Mouse (Mus musculus): ENCODE results near the gene Emcn.

DNA sequence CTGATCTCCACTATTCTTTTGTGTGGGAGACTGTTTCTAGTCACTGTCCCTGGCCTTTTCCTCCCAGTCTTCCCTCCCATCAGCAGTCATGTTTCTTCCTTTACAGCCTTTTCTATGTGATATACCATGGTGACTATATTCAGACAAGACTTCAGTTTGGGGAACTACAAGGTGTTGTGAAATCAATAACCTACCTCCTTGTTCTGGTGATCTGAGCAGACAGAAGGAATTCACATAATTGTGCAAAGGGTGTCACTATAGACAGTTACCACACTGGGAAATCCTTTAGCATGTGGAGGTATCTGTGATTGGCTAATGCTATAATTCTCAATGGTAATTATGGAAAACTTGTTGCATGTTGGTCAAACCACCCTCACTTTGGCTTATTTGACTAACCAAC is 39.7 kb upstream of the Emcn start:
- TF ChIP-seq TAL1 (IDR thresholded peaks at IDR 0.05; ENCODE audit: low read length) = no peak
- no peak for TF ChIP-seq MEF2A (IDR thresholded peaks at IDR 0.05; ENCODE audit: extremely low read depth, insufficient replicate concordance, low read depth, low read length, poor library complexity, severe bottlenecking)
- TF ChIP-seq POLR2AphosphoS5 (IDR thresholded peaks at IDR 0.05; ENCODE audit: borderline replicate concordance, low read depth, low read length) = no peak

All from MEL (cell line).